Mouse (Mus musculus) cerebellum, adult 9-10 months (tissue): ENCODE results near the gene Pck2.

Experiments used
- DNase-seq: peaks from one replicate; pipeline ENCODE4 v3.0.0; 2022

Pck2 gene

DNA sequence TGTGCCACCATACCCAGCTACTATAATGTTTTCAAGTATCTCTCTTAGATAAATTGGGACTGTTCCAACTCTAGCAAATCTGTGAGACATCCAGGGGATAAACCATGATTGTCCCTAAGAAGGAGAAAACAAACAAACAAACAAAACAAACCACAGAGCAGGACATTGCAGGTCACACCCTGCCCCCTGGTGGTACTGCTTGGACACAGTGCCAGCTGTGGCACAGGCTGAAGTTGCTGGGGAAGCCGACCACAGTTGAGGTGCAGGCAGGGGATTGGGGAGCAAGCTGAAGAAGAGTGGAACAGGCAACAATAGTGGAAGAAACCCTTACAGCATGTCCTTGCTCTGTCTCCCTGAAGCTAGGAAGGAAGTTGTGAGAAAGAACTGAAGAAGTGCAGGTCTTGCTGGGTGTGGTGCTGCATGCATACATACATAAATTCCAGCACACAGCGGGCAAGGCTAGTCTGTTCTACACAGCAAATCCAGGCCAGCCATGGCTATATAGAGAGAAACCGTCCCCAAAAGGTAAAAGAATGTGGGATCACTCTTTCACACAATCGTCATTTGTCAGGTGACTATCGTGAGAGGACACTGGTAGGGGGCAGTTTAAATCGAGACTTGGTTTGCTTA, 3.8 kb upstream of the Pck2 start:
- no peak for DNase-seq

DNA sequence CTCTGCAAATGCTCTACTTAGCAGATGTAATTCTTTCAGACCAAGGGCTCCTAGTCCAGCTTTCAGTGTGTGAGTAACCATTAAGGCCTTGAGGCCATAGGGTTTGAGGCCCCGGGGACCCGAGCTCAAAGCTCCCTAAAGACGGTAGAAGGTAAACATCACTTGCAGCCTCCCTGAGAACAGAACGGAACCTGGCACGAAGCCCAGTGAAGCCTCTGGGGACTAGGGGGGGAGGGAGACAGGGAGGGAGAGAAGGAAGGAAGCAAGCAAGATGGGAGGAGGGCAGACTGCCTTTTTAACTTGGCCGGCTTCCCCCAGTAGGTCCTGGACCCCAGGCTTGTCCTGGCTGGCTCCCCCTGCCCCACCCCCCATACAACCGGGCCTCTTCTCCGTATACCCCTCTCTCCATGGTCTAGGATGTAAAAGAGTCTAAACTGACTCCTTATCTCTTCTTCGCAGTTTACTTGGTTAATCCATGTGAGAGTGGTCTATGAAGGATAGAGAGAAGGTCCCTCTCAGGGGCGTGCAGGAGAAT, 788 bp downstream of the Pck2 start:
- DNase-seq: peak; percentile 88

- no peak for DNase-seq
Observed at GRCm38 (mm10) chr14:55542268-55542667, 2.2 kb downstream of the Pck2 start.

DNA sequence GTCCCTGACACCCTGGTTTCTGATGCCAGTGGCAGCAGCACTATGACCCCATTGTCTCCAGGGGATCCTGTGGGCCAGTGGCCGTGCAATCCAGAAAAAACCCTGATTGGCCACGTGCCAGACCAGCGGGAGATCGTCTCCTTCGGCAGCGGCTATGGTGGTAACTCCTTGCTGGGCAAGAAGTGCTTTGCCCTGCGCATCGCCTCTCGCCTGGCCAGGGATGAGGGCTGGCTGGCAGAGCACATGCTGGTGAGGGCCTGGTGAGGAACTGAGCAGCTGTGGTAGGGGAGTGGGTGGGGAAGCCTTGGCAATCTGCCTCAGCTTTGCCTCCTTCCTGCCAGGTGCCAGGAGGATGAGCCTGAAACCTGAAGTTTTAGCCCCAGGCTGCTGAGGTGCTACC, 4.3 kb downstream of the Pck2 start:
- DNase-seq: peak; percentile 47

- DNase-seq: no peak
Observed at GRCm38 (mm10) chr14:55550191-55550590, 10.1 kb downstream of the Pck2 start.

DNA sequence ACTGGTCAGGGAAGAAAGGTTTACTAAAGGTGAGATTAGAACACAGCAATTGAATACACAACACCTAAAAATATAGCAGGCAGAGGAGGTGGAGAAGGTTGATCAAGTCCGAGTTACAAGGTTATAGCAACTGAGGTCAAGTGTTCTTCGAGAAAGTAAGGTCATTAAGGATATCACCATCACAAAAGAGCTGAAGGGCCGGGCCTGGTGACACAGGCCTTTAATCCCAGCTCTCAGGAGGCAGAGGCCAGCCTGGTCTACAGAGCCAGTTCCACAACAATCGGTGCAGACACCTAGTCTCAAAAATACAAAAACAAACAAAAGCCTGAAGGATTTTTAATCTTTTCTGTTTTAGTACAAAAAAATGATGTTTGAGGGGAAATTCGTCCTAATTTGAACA, 11.3 kb downstream of the Pck2 start:
- no peak for DNase-seq

DNA sequence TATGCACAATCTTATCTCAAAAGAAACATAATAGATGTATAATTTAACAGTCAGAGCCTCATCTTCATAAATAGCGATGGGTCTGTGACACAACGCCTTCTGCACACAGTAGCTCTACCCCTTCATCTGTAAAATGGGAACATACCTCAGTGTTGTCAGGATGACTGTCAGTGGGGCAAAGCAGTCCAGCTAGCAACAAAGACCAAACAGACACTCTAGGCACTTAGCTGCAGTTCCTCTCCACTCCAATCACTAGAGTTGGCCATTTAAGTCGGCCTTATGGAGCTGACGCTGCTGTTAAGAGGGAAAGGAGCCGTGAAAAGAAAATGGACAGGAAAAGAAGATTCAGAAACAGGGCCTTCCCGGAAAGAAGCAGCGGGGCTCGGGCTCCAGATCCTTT, 11.7 kb downstream of the Pck2 start:
- DNase-seq: no peak

DNA sequence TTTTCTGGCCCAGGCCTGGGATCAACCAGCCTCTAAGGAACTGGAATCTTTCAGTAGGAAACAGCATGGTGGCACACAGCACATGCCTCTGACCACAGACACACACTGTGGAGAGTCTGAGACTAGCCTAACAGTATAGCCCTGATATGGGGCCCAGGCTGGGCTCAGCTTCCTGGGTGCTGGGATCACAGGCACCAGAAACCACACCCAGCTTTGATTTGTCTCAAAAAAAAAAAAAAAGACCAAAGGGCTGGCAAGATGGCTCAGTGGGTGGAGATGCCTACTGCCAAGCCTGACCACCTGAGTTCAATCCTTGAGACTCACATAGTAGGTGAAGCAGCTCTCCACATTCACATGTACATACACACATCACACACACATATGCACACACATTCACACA, 14.6 kb downstream of the Pck2 start:
- DNase-seq: no peak

DNA sequence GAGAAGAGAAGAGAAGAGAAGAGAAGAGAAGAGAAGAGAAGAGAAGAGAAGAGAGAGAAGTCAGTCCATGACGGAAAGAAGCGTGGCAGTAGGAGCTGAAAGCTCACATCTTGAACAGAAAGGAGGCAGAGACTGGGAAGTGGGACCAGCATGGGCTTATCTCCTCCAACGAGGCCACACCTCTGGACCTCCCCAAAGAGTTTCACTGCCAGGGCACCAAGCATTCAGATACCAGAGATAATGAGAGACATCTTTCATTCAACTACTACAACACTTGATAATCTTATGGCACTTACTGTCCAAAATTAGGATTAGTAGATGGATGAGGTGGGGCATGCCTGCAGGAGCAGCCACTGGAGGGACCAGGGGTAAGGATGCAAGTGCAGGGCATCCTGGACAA, 15.7 kb downstream of the Pck2 start:
- no peak for DNase-seq

- peak; percentile 85 for DNase-seq
Observed at GRCm38 (mm10) chr14:55557003-55557402, 16.9 kb downstream of the Pck2 start.

DNA sequence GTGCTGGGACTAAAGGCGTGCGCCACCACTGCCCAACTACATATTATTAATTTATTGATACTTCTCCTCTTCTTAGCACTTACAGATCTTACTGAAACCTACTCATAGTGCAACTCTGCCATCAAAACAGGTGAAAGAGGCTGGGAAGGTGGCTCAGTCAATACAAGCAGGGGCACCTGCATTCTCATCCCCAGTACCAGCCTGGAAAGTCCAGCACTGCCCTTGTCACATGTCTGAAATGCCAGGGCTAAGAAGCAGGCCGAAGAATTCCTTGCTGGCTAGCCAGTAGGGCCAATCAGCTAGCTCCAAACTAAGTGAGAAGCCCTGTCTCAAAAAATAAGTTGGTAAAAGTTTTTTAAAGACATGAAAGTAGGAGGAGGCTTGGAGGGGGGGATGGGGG, 17.5 kb downstream of the Pck2 start:
- no peak for DNase-seq

DNA sequence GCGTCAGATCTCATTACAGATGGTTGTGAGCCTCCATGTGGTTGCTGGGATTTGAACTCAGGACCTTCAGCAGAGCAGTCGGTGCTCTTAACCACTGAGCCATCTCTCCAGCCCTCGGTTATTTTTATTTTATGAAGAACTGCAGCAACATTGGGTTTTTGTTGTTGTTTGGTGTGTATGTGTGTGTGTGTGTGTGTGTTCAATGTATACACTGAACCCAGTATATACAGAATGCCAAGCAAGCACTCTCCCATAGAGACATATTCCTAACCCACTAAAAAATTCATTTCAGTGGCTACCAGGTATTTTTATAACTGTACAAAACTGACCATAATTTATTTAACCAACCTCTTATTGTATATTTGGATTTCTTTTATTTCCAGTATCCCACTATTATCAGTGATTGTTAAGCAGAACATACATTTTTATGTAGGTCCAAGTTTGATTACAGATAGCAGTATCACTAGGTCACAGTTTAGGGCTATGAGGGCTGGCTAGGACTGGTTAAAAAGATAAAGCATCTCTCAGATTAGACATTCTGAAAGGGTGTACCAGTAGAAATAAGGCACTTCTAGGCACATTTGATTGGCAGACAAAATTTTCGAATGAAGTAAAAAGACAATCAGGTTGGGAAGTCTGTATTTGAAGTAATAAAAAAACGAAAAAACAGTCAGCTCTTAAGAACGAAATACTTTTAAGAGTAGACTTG, 18.8 kb downstream of the Pck2 start:
- no peak for DNase-seq

DNA sequence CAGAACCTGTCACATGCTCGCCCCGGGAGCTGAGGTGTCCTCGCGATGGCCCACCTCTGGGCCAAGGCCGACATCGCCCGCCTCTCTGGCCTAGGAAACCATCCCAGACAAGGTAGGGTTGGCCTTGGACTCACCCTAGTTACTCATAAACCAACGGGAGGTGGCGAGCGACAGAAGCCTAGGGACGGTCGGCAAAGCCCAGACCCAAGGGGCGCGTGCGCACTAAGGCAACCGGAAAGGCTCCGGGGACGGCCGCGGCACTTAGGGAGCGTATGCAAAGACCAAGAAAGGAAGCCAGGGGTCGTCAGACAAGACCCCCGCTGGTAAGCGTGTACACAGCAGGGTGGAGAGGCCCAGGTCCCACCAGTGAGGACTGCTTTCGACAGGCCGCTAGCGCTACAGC, 19.7 kb downstream of the Pck2 start, which contains the start of gene Dcaf11:
Gene Dcaf11, plus strand, starts transcription at position 208 of the 403 bp plus-strand sequence.
- DNase-seq: peak; percentile 93

DNA sequence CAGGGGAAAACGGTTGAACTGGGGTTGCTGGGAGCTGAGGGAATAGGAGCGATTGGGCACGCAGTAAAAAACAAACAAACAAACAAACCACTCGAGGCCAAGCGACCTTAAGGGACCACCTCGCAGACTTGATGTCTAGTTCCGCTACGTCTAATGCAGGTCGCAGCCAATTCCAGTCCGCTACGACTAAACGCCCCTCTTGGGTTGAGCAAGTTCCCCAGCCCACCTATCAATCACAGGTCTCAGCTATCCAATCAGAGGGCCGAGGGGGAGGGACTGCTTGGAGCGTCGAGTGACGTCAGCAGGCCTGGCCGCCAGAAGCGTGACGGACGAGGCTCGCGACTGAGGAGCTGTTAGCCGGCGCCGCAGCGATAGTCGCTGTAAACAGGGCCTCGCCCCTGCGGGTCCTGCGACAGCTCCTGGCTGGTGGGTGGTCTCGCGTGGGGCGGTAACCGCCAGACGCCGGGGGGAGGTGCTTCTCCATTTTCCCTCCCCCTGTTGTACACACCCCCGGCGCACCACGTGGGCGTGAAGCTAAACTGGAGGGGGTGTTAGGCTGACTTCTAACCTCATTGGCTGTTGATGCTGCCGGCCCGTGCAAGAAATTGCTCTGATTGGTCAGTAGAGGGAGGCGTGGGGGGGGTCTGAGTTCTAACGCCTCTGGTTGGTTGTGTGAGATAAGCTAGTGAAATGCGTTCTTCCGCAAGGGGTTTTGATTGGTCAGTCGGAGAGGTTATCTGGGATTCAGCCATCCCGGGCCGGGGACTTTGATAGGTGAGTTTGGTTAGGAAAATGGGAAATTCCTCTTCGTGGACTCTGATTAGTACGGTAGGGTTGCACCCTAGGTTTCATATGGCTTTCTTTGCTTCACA, 20.4 kb downstream of the Pck2 start, which contains the start of gene A730061H03Rik:
Gene A730061H03Rik, minus strand, starts transcription at position 205 of the 872 bp plus-strand sequence.
- DNase-seq: peak; percentile 100

- DNase-seq: no peak
Observed at GRCm38 (mm10) chr14:55561860-55562259, 21.8 kb downstream of the Pck2 start.

DNA sequence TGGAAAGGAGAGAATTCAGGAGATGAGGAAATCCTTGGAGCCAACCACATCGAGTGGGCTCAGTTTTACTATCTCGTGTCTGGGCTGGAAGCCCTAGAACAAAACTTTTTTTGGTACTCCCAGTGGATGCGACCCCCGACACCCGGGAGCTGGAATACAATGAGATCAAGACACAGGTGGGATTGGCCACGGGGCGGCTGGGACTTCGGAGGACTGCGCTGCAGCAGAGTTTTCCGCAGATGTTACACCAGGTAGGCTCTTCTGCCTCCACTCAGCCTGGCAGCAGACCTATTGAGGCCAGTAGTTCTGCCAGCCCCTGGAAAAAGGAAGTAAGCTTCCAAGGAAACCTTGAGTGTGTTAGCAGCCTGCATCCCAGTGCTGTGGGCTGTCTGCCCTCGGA, 23.2 kb downstream of the Pck2 start:
- DNase-seq: no peak

GRCm38 (mm10) chr14:55565748-55566147, 25.7 kb downstream of the Pck2 start:
- no peak for DNase-seq

DNA sequence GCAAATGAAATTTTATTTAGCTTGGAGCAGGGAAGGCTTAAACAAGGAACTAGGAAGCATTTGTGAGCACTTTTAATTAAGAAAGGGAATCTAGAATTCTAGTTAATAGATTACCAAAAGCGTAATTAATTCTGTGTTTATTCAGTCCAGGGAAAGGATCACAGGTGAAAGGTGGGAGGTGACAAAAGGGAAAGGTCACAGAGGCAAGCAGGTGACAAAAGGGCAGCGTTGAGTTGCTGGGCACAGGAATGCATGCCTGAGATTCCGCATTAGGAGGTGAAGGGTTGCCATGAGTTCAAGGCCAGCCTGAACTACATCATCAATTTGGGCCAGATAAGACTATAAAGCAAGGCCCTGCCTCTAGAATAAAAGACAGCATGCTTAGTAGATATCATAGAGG, 27.4 kb downstream of the Pck2 start:
- no peak for DNase-seq

DNA sequence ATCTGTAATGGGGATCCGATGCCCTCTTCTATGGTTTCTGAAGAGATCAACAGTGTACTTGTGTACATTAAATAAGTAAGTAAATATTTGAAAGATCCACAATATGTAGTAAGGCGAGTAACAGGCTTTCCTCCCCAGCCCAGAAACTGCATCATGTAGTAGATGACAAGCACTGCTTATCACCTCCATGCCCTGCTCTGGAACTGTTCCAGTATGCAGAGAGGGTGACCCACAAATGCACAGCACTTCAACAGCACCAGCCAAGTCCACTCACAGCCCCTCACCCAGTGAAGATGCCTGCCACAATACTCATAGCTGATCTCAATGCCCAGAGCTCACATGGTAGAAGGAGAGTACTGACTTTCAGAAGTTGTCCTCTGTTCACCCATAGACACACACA, 30.5 kb downstream of the Pck2 start:
- DNase-seq: no peak

DNA sequence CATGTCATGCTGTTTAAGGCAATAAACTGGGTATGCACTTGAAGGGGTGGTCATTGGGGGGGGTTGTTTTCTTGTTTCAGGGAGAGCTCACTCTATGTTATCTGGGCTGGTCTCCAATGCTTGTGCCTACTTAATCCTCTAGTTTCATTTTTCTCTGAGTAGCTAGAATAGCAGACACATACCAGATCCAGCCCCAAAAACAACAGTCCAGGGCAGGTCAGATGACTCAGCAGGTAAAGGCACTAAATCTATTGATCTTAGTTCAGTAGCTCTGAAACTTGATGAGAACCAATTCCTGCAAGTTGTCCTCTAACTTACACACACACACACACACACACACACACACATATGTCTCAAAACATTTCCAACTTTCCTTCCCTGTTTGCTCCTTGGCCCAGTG, 31.7 kb downstream of the Pck2 start:
- DNase-seq: no peak

DNA sequence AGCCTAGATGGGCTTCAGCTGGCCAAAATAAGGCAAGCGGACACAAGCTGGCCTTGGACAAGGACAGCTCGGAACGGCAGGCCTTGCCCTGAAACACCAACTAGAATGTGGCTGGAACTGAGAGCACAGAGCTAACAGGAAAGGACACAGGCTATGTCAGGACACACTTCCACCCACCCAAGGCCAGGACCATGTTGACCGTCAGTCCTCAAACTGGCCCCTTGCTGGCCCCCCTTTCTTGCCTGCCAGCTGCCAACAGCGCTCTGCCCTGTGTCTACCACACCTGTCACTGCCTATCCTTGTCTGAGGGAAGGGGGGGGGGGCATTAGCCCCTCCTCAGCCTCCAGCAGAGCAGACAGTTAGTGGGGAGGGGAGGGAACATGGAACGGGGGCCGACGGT, 35.2 kb downstream of the Pck2 start, which contains the start of gene Fitm1:
Gene Fitm1, plus strand, starts transcription at position 316 of the 400 bp plus-strand sequence.
- DNase-seq: no peak

DNA sequence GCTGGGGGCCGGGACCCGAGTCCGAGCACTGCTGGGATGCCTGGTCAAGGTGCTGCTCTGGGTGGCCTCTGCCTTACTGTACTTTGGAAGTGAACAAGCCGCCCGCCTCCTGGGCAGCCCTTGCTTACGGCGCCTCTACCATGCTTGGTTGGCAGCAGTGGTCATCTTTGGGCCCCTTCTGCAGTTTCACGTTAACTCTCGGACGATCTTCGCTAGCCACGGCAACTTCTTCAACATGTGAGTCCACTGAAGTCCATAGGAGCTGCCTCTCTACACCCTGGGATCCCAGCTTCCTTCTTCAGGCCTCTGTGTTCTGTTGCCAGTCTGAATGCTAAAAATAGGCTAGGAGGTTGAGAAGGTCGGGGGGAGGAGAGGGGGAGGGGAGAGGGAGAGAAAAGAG, 35.6 kb downstream of the Pck2 start:
- no peak for DNase-seq

GRCm38 (mm10) chr14:55576376-55576775, 36.3 kb downstream of the Pck2 start:
- no peak for DNase-seq
